Mouse (Mus musculus) gonadal fat pad, adult 2 months (tissue): ENCODE results near the gene Trank1. TPM values are rescaled to one million over a fixed set of nuclear protein-coding genes. Genes with fewer than 3 reads are reported as not detected.

Experiments used
- DNase-seq: peaks from one replicate; pipeline ENCODE4 v3.0.0-alpha.2; 2012; ENCODE audit warnings: low read depth
- polyA plus RNA-seq: library from polyadenylated mRNA; depleted of rRNA; stranded (reverse); fragments of >200 nt; gene quantifications from 2 replicates; pipeline ENCODE4 v1.2.3, GENCODE M21; 2012; rRNA removed

Gene Trank1
- polyA plus RNA-seq, result 35.7 and 58.7 TPM in 2 replicates

DNA sequence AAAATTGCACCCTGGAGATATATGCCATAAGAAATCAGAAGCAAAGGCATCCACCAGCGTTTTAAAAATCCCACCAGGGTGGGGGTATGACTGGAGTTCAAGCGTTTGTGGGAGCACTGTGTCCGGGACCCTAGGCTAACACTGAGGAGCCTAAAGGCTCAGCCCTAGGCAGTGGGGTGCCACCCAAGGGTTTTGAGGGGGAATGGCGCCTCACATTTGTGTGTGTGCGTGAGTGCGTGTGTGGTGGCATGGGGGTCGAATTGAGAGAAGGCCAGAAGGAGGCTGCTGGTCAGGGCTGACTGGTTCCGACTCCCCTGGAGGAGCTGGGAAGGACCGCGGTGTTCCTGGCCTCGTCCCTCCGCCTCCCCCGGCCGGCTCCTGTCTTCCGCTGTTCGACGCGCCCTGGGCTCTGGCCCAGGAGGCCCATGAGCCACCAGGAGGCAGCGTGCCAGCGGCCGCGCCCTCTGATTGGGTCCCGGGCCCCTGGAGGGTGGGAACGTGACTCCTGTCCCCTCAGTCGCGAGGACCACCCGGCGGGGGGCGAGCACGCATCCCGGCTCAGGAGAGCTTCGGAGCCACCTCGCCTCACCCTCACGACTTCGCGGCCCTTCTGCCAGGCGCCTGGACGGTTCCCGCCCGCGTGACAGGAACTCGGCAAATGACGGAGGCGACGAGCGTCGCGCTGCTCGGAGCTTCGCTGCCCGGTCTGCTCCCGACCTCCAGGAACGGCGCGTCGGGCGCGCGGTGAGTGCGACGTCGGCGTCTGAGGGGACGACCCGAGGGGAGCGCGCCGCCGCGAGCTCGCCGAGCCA, at the start of gene Trank1:
TSS of gene Trank1 (plus strand) at position 709 of the 812 bp plus-strand sequence.
- DNase-seq, result no peak

DNA sequence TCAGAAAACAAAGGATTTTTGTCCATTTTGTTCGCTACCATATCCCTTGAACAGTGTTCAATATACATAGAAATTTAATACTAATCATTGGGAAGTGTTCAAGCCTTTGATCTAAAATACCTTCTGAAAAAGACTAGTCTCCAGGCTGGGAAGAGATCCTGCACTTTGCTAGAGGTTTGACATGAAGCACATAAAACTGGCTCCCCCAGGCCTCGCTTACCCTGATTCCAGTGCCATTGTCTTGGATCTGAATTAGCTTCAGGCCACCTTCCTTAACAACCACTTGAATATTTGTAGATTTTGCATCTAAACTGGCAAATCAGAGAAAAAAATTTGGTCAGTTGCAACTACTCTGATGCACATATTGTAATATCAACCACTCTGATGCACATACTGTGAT, 43.5 kb upstream of the Trank1 start:
- no peak for DNase-seq

DNA sequence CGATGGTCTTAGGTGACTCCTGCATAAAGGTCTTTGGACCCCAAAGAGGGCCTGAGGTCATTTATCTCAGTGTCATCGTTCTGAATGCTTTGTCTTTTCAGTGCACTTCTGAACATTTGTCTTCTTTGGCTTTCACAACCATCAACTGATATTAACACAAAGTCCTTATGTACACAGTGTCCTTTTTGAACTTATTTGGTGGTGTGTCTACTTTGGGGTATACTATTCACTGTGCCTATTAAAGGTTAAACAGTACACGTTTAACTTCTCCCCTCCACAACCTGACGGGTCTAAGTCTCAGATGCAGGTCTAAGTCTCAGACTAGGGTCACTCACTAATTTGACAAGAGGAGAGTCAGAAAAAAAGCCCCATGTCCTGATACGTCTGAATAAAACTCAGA, 40.9 kb upstream of the Trank1 start:
- no peak for DNase-seq

DNA sequence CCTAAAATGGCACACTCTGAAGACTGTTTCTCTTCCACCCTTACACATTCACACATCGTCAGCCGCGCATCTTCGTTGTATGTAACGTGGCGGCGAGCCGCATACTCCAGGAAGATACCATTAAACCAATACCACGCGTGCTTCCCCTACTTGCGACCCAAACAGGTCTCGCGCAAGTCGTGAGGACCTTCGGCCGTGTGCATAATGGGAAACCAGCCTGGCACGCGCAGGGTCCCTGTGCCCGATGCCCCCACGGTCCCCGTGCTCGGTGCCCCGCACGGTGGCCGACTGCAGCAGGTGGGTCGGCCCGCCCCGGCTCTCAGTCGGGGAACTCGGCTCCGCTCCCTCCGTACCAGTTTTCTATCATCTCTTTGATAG, 40.5 kb upstream of the Trank1 start:
- DNase-seq, result no peak

DNA sequence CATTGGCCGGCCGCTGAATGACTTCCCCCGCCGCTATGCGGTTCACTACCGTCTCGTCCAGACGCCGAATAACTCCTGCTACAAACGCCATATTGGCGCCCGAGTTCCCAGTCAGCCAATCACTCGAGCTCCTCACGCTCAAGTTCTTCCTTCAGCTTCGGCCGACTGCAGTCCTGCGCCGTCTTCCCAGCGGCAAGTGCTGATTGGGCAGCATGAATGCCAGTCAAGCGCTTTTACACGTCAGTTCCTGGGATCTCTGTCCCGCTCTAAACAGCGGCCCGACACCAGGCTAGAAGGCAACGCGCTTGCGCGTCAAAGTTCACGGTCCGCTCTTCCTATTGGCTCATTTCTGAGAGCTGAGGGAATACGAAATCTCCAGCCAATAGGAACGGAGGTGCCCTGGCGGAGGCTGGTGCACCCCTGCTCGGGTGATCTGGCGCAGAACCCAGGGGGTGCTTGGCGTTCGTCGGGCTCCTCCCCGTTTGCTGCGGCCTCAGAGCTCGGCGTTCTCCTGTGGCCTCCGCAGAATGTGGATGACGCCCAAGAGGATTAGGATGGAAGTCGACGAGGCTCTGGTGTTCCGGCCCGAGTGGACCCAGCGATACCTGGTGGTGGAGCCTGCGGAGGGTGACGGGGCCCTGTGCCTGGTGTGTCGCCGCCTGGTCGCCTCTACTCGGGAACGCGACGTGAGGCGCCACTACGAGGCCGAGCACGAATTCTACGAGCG, 39.9 kb upstream of the Trank1 start, which contains the start of the genes Mlh1 and Epm2aip1:
TSS of gene Mlh1 (minus strand) at position 358 of the 727 bp plus-strand sequence.
TSS of gene Epm2aip1 (plus strand) at position 496 of the 727 bp plus-strand sequence.
- peak; percentile 98 for DNase-seq

DNA sequence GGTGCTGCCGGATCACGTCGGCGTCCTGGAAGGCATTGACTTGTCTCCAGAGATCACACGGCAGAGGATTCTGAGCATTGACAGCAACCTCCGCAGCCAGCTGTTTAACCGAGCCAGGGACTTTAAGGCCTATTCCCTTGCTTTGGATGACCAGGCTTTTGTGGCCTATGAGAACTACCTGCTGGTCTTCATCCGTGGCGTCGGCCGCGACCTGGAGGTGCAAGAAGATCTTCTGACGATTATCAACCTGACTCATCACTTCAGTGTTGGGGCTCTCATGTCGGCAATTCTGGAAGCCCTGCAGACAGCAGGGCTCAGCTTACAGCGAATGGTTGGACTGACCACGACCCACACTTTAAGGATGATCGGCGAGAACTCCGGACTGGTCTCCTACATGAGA, 39.2 kb upstream of the Trank1 start:
- no peak for DNase-seq

DNA sequence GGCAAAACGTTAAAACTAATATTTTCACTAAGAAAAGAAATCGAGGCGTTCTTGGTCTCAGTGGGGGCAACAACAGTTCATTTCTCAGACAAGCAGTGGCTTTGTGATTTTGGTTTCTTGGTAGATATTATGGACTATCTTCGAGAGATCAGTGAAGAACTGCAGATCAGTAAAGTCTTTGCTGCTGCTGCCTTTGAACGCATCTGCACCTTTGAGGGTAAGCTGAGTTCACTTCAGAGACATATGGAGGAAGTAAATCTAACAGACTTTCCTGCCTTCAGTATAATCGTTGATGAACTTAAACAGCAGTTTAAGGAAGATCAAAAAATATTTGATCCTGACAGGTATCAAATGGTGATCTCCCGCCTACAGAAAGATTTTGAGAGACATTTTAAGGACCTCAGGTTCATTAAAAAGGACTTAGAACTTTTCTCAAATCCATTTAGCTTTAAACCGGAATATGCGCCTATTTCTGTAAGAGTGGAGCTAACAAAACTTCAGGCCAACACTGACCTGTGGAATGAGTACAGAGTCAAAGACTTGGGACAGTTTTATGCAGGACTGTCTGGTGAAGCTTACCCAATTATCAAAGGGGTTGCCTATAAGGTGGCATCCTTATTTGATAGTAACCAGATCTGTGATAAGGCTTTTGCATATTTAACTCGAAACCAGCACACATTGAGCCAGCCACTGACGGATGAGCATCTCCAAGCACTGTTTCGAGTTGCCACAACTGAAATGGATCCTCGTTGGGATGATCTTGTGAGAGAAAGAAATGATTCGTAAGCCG, 38.3 kb upstream of the Trank1 start:
- no peak for DNase-seq

DNA sequence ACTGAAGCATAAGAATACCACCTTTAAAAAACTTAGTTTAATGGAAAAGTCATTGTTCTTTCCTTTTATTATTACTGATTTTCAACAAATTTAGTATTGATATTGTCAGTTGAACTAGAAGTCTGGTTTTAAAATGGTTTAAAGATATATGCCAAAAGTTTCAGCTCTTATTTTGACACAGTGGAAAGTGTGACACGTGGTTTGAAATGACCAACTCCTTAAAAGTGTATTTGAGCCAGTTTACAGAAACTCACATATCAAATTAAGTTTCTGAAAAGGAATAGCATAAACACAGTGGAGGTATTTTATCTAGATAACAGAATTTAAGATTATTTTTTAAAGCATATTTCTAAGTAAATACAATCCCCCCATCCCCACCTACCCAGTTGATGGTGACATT, 37.6 kb upstream of the Trank1 start:
- no peak for DNase-seq

DNA sequence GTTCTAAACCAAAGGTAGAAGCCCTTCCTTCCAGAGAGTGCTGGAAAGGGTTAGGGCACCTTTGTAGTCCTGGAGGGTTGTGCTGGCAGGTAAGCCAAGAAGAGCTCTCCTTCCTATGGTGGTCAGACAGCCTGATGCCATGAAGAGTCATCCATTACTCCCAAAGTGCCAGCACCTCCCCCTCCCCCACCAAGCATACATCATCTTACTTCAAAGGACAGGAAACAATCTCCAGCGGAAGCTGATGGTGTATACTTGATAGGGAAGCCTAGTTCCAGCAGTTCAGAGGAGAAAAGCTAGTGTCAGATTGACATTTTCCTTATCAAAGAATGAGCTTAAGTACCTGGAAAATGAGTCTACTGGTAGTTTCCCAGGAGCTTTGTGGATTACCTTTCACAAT, 36.4 kb upstream of the Trank1 start:
- no peak for DNase-seq

DNA sequence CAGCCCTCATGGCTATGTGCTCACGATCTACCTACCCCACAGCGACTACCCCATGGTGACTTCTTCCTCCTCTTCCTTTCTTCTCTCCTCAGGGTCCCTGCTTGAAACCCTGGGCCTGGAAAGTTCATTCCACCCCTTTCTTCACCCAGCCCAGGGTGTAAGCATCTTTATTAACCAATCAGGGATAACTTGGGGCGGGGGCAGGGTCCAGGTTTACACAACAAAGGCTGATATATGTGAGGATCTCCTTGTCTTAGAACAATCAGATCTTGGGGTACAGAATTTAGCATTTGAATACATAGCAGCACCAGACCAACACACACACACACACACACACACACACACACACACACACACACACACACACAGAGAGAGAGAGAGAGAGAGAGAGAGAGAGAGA, 26.5 kb upstream of the Trank1 start:
- DNase-seq, result no peak

DNA sequence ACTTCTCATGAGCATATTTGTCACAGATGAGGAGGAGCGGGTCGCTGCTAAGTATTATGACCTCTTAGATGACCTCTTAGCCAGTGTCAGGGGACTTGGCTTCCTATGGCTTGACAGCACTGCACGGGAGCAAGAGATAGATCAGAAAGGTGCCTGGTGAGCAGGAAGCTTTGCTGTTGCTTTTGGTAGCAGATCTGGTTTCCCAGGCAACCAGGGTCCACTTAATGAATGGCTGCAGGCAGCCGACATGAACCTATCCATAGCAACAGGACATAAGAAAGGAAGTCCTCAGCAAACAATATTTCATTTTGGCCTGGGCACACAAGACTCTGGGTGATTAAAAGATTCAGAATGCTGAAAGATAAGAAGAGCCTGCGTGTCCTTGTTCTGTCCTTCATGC, 25.9 kb upstream of the Trank1 start:
- DNase-seq, result no peak

DNA sequence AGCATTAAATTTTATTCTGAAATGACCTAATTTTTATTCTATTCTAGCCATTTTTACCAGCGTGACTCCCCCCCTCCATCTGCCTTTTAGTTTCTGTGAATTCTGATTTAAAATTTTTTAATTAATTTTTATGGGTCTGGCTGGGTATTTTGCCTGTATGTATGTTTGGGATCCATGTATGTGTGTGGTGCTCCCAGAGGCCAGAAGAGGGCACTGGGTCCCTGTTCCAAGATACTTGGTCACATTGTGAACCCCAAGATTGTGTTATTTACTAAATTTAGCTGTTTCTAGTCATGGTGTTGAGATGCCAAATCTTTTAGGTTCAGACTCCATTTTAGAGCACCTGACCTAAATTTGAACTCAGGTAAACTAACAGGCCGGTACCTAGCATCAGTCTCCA, 25.1 kb upstream of the Trank1 start:
- no peak for DNase-seq

DNA sequence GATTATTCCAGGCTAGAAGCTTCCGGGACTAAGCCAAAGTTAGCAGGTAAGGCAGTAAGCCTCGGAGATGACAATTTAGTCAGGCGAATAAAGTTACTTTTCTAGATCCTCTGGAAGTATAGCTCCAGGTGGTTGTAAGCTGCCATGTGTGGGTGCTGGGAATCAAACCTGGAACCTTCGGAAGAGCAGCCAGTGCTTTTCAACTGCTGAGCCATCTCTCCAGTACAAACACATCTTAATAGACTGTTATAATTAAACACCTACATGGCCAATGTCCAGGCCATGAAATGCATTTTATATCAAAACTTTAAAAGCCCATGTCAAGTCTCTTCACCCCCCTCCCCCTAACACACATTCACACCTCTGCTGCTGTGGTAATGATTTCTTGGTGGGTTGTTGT, 23.6 kb upstream of the Trank1 start:
- DNase-seq, result no peak

DNA sequence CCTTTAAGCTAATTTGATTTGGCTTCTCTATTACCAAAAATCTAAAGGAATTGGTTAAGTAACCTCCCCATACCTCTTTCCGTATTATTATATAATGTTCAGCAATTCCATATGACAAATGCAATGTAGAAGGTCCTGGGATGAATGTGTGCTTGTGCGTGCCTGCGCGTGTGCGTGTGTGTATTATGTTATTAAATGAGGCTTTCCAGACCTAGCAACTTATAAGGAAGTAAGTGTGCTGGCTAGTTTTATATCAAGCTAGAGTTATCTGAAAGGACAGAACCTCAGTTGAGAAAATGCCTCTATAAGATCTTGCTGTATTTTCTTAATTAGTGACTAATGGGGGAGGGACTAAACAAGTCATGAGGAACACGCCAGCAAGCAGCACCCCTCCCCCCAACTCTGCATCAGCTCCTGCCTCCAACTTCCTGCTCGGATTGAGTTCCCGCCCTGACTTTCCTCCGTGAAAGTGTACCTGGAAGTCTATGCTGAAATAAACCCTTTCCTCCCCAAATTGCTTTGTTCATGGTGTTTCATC, 22.2 kb upstream of the Trank1 start:
- DNase-seq, result no peak

DNA sequence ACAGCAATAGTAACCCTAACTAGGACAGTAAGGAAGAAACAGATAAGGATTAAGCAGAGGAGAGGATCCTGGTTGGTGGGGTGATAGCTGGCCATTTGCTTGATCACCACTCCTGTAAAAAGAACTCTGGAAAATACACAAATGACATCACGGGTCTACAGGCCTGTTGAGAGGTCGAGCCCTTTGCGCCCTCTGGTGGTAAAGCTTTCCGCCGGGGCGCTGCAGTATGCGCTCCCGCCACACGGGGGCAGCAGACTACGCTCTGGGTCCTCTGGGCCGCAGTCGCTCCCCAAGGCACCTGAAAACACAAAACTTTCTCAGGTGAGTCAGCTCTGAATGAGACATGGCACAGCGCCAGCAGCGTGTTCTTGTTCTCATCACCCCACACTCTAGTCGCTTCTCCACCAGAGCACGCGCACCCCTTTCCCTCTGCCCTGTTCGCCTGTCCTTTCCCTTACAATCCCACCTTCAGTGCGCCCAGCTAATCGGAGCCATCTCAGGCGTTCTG, 21.7 kb upstream of the Trank1 start:
- DNase-seq, result no peak

DNA sequence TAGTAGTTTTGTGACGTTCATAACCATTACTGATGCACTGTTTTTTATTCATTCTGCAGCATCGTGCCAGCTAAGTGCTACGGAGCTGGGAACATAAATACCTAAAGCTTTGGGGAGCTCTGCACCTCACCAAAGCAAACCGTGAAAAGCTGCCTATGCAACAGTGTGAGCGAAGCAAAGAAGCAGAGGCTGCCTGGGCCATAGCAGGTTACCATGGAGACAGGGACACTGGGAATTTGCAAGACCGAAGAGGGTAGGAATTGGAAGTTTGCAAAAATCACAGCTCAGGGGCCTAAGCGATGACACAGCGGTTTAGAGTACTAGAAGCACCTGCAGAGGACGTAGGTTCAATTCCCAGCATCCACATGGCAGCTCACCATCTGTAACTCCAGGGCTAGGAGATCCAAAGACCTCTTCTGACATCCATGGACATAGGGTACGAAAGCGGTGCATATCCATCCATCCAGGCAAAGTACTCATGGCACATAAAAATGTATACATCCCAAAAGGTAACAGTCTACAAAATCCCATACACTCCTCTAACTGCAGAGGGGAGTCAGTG, 20.9 kb upstream of the Trank1 start:
- no peak for DNase-seq

DNA sequence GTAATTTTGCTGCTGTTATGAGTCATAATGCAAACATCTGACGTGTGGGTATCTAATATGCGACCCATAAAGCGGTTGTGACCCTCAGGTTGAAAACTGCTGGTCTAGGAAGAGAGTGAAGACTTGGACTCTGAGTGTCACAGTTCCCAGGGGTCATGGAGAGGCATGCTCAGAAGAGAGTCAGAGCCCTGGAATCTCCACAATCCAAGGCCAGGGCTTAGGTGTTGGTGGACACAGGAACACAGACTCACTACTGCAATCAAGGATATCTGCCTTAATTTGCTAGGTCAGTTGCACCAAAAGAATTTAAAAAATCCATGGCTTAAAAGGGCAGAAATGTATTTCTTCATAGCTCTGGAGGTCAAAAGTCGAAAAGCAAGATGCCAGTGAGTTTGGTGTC, 18.3 kb upstream of the Trank1 start:
- no peak for DNase-seq

DNA sequence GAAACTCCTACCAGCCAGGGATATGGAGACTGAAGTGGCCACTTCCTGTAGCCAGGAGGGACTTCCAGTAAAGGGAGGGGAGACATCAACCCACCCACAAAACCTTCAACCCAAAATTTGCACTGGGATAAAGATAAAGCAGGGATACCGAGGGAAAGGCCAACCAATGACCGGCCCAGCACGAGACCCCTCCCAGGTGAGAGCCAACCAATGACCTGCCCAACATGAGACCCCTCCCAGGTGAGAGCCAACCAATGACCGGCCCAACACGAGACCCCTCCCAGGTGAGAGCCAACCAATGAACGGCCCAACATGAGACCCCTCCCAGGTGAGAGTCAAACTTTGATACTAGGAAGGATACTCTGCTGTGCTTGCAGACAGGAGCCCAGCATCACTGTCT, 16.6 kb upstream of the Trank1 start:
- no peak for DNase-seq

DNA sequence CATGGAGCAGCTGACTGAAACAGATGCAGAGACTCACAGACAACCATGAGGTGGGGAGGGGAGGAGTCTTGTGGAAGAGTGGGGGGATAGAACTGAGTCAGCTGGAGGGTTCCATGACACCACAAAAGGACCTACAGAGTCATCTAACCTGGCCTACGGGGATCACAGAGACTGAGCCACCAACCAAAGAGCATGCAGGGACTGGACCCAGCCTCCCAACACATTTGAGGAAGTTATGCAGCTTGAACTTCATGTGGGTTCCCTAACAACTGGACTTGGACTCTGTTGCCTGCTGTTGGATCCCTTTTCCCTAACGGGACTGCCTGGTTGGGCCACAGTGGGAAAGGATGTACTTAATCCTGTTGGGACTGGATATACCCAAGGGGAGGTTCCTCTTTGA, 16.2 kb upstream of the Trank1 start:
- DNase-seq, result no peak

DNA sequence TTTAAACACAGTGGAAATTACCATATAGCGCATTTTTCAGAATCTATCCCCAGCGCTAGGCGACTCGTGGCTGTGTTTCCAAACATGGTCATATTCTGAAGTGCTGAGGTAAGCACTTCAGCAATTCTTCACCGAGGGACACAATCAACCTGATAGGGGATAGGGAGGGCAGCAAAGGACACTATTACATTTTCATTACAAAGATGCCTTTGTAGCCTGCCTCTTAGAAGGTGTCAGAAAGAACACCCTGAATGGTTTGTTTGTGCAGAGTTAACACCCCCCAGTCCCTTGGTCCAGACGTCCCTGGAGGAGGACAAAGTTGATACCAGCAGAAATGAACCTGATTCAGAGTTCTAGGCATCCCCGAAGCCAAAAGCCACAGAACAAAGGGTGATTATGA, 15.1 kb upstream of the Trank1 start:
- DNase-seq, result no peak

DNA sequence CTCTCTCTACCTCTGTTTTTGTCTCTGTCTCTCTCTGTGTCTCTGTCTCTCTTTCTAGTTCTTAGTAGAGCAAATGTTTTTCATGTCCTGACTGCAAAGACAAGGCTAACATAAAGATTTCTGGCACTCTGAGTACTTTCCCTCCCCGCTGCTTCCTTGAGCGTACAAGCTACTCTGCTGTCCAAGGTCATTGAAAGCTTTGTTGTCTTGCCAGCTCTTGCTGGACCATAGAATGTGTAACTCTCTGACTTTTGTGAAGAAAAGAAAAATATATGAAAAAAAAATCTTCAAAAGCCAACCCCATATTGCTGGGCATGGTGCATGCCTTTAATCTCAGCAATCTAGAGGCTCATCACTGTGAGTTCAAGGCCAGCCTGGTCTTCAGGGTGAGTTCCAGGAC, 12.9 kb upstream of the Trank1 start:
- DNase-seq, result no peak
